Mouse (Mus musculus) cerebellum, adult (tissue): ENCODE data around the gene Ccdc17.

ENCODE experiments used
- ATAC-seq: cut with Nextera tagmentation; 2 replicates; pipeline ENCODE4 v1.9.2; 2017; ENCODE audit warnings: mild to moderate bottlenecking, moderate library complexity, mixed read lengths; ENCODE audit not compliant: insufficient number of reproducible peaks, low FRiP score, low TSS enrichment

Gene Ccdc17

DNA sequence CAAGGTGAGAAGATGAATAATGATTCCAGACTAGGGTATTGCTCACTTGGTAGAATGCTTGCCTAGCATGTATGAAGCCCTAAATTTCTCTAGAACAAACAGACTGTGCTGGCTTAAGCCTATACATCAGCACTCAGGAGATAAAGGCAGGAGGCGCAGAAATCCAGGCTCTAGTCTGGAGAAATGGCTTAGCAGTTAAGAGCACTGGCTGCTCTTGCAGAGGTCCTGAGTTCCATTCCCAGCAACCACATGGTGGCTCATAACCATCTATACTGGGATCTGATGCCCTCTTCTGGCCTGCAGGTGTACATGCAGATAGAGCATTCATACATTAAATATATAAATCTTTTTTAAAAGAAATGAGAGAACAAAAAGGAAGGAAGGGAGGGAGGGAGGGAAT, 45.6 kb downstream of the Ccdc17 start:
- ATAC-seq = no peak

DNA sequence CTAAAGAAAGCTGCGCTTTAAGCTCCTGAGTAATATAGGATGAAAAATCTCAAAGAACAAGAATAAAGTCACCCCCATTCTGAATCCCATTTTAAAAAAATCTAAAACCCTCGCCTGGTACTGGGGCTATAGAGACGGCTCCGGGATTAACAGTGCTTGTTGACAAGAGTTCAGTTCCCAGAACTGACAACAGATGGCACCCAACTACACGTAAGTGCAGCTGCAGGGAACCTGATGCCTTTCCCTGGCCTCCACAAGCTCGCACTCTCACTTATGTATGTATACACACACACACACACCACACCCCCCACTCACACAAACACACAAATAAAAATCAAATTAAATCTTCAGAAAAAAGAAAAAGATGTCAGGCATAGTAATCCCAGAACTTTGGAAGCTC, 47.9 kb downstream of the Ccdc17 start:
- ATAC-seq = no peak

DNA sequence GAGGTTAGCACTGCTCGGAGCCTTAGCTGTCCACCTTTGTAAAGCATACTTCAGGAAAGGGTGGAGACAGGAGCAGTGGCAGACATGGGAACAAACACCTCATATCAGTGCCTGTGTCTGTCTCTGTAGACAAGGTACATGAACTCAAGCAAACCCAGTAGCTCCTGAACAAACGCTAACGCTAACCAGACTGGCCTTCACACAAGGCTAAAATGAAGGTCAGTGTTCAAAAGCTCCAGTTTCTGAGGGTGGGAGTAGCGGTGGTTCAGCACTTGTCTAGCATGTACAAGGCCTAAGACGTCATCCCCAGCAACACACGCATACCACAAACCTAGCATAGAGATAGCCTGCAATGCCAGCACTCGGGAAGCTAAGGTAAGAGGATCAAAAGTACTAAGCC, 49.2 kb downstream of the Ccdc17 start:
- no peak for ATAC-seq

DNA sequence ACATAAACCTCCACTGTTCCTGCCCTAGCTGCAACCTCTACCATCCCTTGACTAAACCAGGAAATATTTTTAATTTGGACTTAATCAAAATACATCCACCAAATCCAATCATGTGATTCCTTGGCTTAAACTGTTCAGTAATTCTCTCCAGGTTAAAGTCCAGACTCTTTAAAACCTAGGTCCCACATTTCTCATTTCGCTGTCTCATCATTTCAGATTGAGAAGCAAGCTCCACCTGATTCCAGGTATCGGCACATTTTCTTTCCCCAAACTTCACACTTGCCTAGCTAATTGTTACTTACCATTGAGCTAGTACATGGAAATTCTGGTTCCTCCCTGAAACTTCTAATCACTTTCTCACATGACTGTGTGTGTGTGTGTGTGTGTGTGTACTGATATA, 53.0 kb downstream of the Ccdc17 start:
- ATAC-seq = no peak
